Mouse (Mus musculus): ENCODE results near the gene Fam213a. TPM values are rescaled to one million over a fixed set of nuclear protein-coding genes. Genes with fewer than 3 reads are reported as not detected.
"Not testable (repeated sequence)": the region's sequence is repeated elsewhere in the genome, so short reads cannot be mapped to it uniquely, and the experiment has no call there.

Gene Fam213a
- polyA plus RNA-seq (2014; fragmentation: Nextera tagmentation; extraction: Ambion mirVana) = 54.9 and 65.8 TPM in 2 replicates

GRCm38 (mm10) chr14:41013630-41014613 is at the start of gene Fam213a:
Fam213a (minus strand) TSS chr14:41013788.
- H3K9me3 ChIP-seq (ENCODE audit: control insufficient read depth, low read length) = no peaks in the 10 kb centered on the region
- H3K27ac ChIP-seq (ENCODE audit: low read depth, low read length) = peak within 1 kb of the TSS; percentile 27; the same call in 1 of the 2 replicates
- H3K9ac ChIP-seq (ENCODE audit: low read depth, low read length) = peak within 1 kb of the TSS; percentile 76
- no peaks in the 10 kb centered on the region for H3K27me3 ChIP-seq (ENCODE audit: control insufficient read depth, insufficient read depth, low read length)
- 6% methylated on average over 32 of the region's 32 CpGs for WGBS
- peak; percentile 92 for DNase-seq (ENCODE audit: low spot score)
- H3K4me2 ChIP-seq (replicated peaks; ENCODE audit: low read depth, low read length) = peak within 1 kb of the TSS; percentile 87
- no peaks in the 10 kb centered on the region for H3K36me3 ChIP-seq (ENCODE audit: control insufficient read depth, insufficient read depth, low read length)
- H3K4me3 ChIP-seq (ENCODE audit: low read depth, low read length) = peak within 1 kb of the TSS; percentile 58
- no peaks in the 10 kb centered on the region for H3K4me1 ChIP-seq (replicated peaks; ENCODE audit: control insufficient read depth, insufficient read depth, low read length)
- peak; percentile 98 for ATAC-seq (ENCODE audit: low FRiP score)

DNA sequence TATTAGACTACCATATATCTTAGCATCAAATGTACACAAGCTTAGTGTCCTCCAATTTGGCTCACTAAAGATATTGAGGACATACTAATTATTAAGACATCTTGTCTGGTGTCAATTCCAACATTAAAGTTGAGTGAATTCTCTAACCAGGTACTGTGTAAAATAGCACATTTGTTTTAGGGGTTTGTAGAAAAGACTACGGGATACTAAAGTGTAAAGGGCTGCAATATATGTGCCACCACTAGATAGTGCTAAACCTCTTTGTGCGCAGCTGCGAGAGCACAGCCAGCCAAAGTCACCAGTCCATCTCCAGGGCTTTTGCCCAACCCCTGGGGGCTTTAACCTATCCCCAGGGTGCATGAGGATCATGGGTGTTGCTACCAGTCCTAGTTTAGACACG is 39.6 kb upstream of the Fam213a start:
- DNase-seq (ENCODE audit: low spot score); H3K9me3 ChIP-seq (ENCODE audit: control insufficient read depth, low read length); H3K36me3 ChIP-seq (ENCODE audit: control insufficient read depth, insufficient read depth, low read length); H3K4me2 ChIP-seq (replicated peaks; ENCODE audit: low read depth, low read length); H3K4me1 ChIP-seq (replicated peaks; ENCODE audit: control insufficient read depth, insufficient read depth, low read length); ATAC-seq (ENCODE audit: low FRiP score); H3K4me3 ChIP-seq (ENCODE audit: low read depth, low read length); H3K9ac ChIP-seq (ENCODE audit: low read depth, low read length); H3K27me3 ChIP-seq (ENCODE audit: control insufficient read depth, insufficient read depth, low read length); H3K27ac ChIP-seq (ENCODE audit: low read depth, low read length): not testable (repeated sequence)
- 83% methylated on average over 3 of the region's 4 CpGs for WGBS

- 80% methylated on average over 5 of the region's 5 CpGs for WGBS
- Histone ChIP-seq H3K9me3 (ENCODE audit: control insufficient read depth, low read length) (no peaks in the 10 kb centered on the region), H3K27me3 (ENCODE audit: control insufficient read depth, insufficient read depth, low read length) (no peaks in the 10 kb centered on the region), H3K9ac (ENCODE audit: low read depth, low read length) (no peak overlapping the region), H3K4me1 (replicated peaks; ENCODE audit: control insufficient read depth, insufficient read depth, low read length) (no peaks in the 10 kb centered on the region), H3K4me2 (replicated peaks; ENCODE audit: low read depth, low read length) (no peak overlapping the region), H3K27ac (ENCODE audit: low read depth, low read length) (no peak overlapping the region), H3K36me3 (ENCODE audit: control insufficient read depth, insufficient read depth, low read length) (no peaks in the 10 kb centered on the region), H3K4me3 (ENCODE audit: low read depth, low read length) (no peak overlapping the region)
- ATAC-seq (ENCODE audit: low FRiP score) (no peak), DNase-seq (ENCODE audit: low spot score) (peak; percentile 10)
Measured at GRCm38 (mm10) chr14:41052481-41052880, 38.9 kb upstream of the Fam213a start.

DNA sequence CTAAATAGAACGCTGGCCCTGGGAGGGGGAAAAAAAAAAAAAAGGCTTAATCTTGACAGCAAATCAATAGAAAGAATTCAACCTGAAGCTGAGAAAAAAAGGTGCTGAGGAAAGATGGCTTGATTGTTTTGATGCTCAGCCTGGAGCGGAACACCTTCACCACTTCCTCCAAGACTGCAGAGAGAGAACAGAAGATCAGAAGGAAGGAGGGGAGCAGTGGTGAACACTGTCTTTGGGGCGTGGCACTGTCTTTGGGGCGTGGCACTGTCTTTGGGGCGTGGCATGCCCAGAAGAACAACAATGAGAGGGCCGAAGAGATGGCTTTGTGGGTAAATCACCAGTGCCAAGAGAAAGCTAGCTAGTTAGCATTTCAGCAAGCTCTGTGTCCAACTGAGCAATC is 36.9 kb upstream of the Fam213a start:
- no peaks in the 10 kb centered on the region for H3K4me1 ChIP-seq (replicated peaks; ENCODE audit: control insufficient read depth, insufficient read depth, low read length)
- ATAC-seq (ENCODE audit: low FRiP score) = no peak
- H3K9ac ChIP-seq (ENCODE audit: low read depth, low read length) = no peak overlapping the region
- H3K36me3 ChIP-seq (ENCODE audit: control insufficient read depth, insufficient read depth, low read length) = no peaks in the 10 kb centered on the region
- H3K27ac ChIP-seq (ENCODE audit: low read depth, low read length) = no peak overlapping the region
- no peaks in the 10 kb centered on the region for H3K27me3 ChIP-seq (ENCODE audit: control insufficient read depth, insufficient read depth, low read length)
- H3K4me2 ChIP-seq (replicated peaks; ENCODE audit: low read depth, low read length) = no peak overlapping the region
- WGBS = 79% methylated on average over 6 of the region's 6 CpGs
- H3K9me3 ChIP-seq (ENCODE audit: control insufficient read depth, low read length) = no peaks in the 10 kb centered on the region
- DNase-seq (ENCODE audit: low spot score) = no peak
- H3K4me3 ChIP-seq (ENCODE audit: low read depth, low read length) = no peak overlapping the region

DNA sequence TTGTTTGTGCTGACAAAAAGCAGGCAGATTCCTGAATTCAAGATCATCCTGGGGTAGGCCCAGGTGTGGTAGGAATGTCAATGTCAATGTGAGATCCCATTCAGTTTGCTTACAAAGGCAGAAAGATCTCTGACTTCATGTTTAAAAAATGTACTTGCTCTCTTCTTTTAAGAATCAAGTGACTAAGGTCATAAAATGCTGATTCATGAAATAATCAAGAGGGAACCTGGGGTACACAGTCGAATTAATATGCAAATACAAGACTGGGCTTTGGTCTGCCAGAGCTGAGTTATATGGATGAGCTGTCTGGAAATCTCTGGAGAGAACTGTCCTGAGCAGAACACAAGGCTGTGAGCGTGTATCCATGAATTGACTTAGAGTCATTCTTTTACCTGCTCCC is 33.8 kb upstream of the Fam213a start:
- no peak overlapping the region for H3K9ac ChIP-seq (ENCODE audit: low read depth, low read length)
- H3K4me3 ChIP-seq (ENCODE audit: low read depth, low read length) = no peak overlapping the region
- no peaks in the 10 kb centered on the region for H3K9me3 ChIP-seq (ENCODE audit: control insufficient read depth, low read length)
- WGBS = 83% methylated on average over 2 of the region's 2 CpGs
- no peak overlapping the region for H3K27ac ChIP-seq (ENCODE audit: low read depth, low read length)
- H3K27me3 ChIP-seq (ENCODE audit: control insufficient read depth, insufficient read depth, low read length) = no peaks in the 10 kb centered on the region
- ATAC-seq (ENCODE audit: low FRiP score) (no peak), DNase-seq (ENCODE audit: low spot score) (no peak)
- H3K4me2 ChIP-seq (replicated peaks; ENCODE audit: low read depth, low read length) = no peak overlapping the region
- no peaks in the 10 kb centered on the region for H3K4me1 ChIP-seq (replicated peaks; ENCODE audit: control insufficient read depth, insufficient read depth, low read length)
- H3K36me3 ChIP-seq (ENCODE audit: control insufficient read depth, insufficient read depth, low read length) = no peaks in the 10 kb centered on the region

DNA sequence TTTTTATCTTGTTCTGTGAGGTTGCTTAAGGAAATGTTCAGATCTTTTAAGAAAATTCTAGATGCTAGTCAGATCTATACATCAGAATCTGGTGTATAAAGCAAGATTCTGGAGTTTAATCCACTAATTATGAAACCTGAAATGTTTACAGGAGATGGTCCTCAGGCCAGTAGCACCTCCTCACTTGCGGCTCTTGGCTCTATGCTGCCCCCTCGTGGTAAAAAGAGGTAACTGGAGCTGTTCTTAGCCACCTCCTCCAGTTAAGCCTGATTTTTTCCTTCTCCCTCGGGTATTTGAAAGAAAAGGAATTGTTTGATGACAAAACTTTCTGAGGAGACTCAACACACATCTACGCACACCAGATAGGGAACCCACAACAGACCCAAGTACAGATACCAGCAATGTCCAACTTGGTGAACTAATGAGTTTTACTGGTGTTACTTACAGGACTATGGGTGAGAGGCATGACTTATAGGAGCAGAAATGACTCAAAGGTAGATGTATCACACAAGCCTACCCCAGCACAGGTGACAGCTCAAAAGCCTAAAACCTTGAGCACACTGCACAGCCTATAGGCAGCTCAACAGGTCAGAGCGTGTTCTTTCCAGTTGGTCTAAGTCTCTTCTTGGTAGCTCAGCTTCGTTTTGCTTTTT is 21.7 kb upstream of the Fam213a start:
- H3K27me3 ChIP-seq (ENCODE audit: control insufficient read depth, insufficient read depth, low read length) = no peaks in the 10 kb centered on the region
- WGBS = 37% methylated on average over 6 of the region's 6 CpGs
- H3K4me3 ChIP-seq (ENCODE audit: low read depth, low read length) = no peak overlapping the region
- no peak overlapping the region for H3K9ac ChIP-seq (ENCODE audit: low read depth, low read length)
- DNase-seq (ENCODE audit: low spot score) (peak; percentile 80), ATAC-seq (ENCODE audit: low FRiP score) (peak; percentile 79; the same call in 1 of the 2 replicates)
- H3K4me2 ChIP-seq (replicated peaks; ENCODE audit: low read depth, low read length) = no peak overlapping the region
- no peaks in the 10 kb centered on the region for H3K9me3 ChIP-seq (ENCODE audit: control insufficient read depth, low read length)
- no peak overlapping the region for H3K27ac ChIP-seq (ENCODE audit: low read depth, low read length)
- H3K36me3 ChIP-seq (ENCODE audit: control insufficient read depth, insufficient read depth, low read length) = no peaks in the 10 kb centered on the region
- no peaks in the 10 kb centered on the region for H3K4me1 ChIP-seq (replicated peaks; ENCODE audit: control insufficient read depth, insufficient read depth, low read length)

DNA sequence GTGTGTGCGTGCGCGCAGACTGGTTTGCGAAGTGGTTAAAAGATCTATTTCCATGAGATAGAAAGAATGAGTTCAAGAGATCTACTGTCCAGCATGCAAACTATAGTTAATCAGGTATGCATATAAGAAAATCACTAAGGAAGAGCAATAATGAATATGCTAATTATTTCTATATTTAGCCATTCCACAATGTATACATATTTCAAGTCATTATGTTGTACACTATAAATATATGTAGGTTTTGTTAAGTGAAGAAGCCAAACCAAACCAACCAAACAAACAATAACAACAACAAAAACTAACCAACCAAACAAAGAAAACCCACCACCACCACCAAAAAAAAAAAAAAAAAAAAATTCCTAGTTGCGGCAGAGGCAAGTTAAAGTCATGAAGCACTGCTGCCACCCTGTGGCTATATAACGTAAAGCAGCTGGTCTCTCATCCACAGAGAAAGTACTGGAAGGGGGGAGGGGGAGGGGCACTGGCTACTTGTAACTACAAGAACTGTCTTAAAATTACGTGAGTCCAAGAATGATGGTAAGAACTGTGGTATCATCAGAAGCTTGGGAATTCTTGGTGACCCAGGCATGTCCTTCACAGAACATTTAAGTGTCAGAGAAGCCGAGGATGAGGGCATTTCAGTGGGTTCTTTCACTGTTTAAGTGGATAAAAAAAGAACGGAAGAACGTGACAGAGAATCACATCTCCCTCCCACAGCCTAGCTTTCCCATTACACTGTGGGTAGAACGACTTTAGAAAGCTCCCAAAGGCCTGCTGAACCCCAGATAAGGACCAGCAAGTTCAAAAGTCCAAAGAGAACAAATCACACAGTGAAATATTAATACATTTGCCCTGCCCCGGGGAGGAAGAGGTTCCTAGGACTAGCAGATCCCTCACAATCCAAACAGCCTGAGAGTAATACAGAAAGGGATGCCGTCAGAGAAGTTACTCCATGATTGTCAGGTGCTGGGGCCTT is 19.8 kb upstream of the Fam213a start:
- WGBS = 61% methylated on average over 13 of the region's 13 CpGs
- Histone ChIP-seq H3K4me2 (replicated peaks; ENCODE audit: low read depth, low read length) (no peak overlapping the region), H3K4me1 (replicated peaks; ENCODE audit: control insufficient read depth, insufficient read depth, low read length) (no peaks in the 10 kb centered on the region), H3K9ac (ENCODE audit: low read depth, low read length) (no peak overlapping the region), H3K9me3 (ENCODE audit: control insufficient read depth, low read length) (no peaks in the 10 kb centered on the region), H3K27ac (ENCODE audit: low read depth, low read length) (no peak overlapping the region), H3K4me3 (ENCODE audit: low read depth, low read length) (no peak overlapping the region), H3K36me3 (ENCODE audit: control insufficient read depth, insufficient read depth, low read length) (no peaks in the 10 kb centered on the region), H3K27me3 (ENCODE audit: control insufficient read depth, insufficient read depth, low read length) (no peaks in the 10 kb centered on the region)
- DNase-seq (ENCODE audit: low spot score) = peak; percentile 88
- peak; percentile 66 for ATAC-seq (ENCODE audit: low FRiP score)

DNA sequence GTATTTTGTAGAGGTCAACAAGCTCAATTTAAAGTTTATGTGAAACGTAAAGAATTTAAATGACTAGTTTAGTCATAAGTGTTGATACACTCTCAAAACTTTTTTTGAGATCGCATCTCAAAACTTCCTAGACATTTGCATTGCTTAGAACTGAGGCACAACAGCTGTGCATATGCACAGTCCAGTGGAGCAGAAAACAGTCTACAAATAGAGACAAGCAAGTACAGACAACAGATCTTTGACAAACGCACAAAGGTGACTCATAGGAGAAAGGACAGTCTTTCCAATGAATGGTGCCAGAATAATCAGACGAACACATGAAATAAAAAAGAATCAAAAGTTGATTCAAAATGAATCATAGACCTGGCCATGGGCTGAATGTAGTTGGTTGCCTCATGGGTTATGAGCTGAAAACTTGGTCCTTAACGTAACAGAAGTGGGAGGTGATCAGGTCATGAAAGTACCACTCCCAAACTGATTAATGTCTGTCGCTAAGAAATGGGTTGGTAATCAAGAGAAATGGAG is 17.5 kb upstream of the Fam213a start:
- Histone ChIP-seq H3K9ac (ENCODE audit: low read depth, low read length) (no peak overlapping the region), H3K4me1 (replicated peaks; ENCODE audit: control insufficient read depth, insufficient read depth, low read length) (no peaks in the 10 kb centered on the region), H3K27ac (ENCODE audit: low read depth, low read length) (no peak overlapping the region), H3K36me3 (ENCODE audit: control insufficient read depth, insufficient read depth, low read length) (no peaks in the 10 kb centered on the region), H3K4me3 (ENCODE audit: low read depth, low read length) (no peak overlapping the region), H3K9me3 (ENCODE audit: control insufficient read depth, low read length) (no peaks in the 10 kb centered on the region), H3K4me2 (replicated peaks; ENCODE audit: low read depth, low read length) (no peak overlapping the region), H3K27me3 (ENCODE audit: control insufficient read depth, insufficient read depth, low read length) (no peaks in the 10 kb centered on the region)
- ATAC-seq (ENCODE audit: low FRiP score) (no peak), DNase-seq (ENCODE audit: low spot score) (no peak)
- 86% methylated on average over 6 of the region's 6 CpGs for WGBS

Measured in hindbrain, embryonic 11.5 days (tissue).